Mouse (Mus musculus) embryonic facial prominence, embryonic 13.5 days (tissue): ENCODE results near the gene Rcc2. TPM values are rescaled to one million over a fixed set of nuclear protein-coding genes. Genes with fewer than 3 reads are reported as not detected.

Experiments used
- ATAC-seq: fragments of 200-750 bp; cut with Nextera tagmentation; 2 replicates; pipeline ENCODE4 v1.8.0; 2017; ENCODE audit warnings: low read depth; ENCODE audit not compliant: insufficient number of reproducible peaks, insufficient read depth, low FRiP score, low TSS enrichment
- H3K27ac ChIP-seq: fragments of 300-500 bp; sonication (generic); 2 replicates; pipeline ENCODE4 v1.5.1; 2015; ENCODE audit warnings: moderate library complexity, mild to moderate bottlenecking, inconsistent platforms
- H3K27me3 ChIP-seq: fragments of 300-500 bp; sonication (generic); 2 replicates; pipeline ENCODE4 v1.6.1; 2015; ENCODE audit warnings: mild to moderate bottlenecking, inconsistent platforms
- H3K36me3 ChIP-seq: fragments of 300-500 bp; sonication (generic); 2 replicates; pipeline ENCODE4 v1.6.1; 2015; ENCODE audit warnings: mild to moderate bottlenecking, inconsistent platforms
- H3K4me1 ChIP-seq: fragments of 300-500 bp; sonication (generic); 2 replicates; pipeline ENCODE4 v1.6.1; 2015; ENCODE audit warnings: inconsistent platforms
- H3K4me2 ChIP-seq: fragments of 300-500 bp; sonication (generic); 2 replicates; pipeline ENCODE4 v1.6.1; 2015; ENCODE audit warnings: moderate library complexity, mild to moderate bottlenecking, inconsistent platforms
- H3K4me3 ChIP-seq: fragments of 300-500 bp; sonication (generic); 2 replicates; pipeline ENCODE4 v1.5.1; 2015; ENCODE audit warnings: mild to moderate bottlenecking, inconsistent platforms
- H3K9ac ChIP-seq: fragments of 300-500 bp; sonication (generic); 2 replicates; pipeline ENCODE4 v1.6.1; 2015; ENCODE audit warnings: mild to moderate bottlenecking, inconsistent platforms
- H3K9me3 ChIP-seq: fragments of 300-500 bp; sonication (generic); 2 replicates; pipeline ENCODE4 v1.6.1; 2016; ENCODE audit warnings: inconsistent platforms
- WGBS: fragments of 180-500 bp; shearing (Covaris S2); methylation state at CpG from one replicate; pipeline ENCODE4 v1.1.7; 2015; ENCODE audit warnings: mixed read lengths; 5-methylcytosine and 5-hydroxymethylcytosine counted together
- microRNA-seq: library from miRNA; unstranded; fragments of <30 nt; microRNA quantifications from one replicate; pipeline ENCODE4, GENCODE M21; 2016
- polyA plus RNA-seq: library from polyadenylated mRNA; unstranded; fragments of >200 nt; fragmentation: Nextera tagmentation; extraction: Ambion mirVana; gene quantifications from 2 replicates; pipeline ENCODE4 v1.2.1, GENCODE M21; 2015

Rcc2 gene
- polyA plus RNA-seq, 1 experiment from 2014 or later: 43.5 TPM

DNA sequence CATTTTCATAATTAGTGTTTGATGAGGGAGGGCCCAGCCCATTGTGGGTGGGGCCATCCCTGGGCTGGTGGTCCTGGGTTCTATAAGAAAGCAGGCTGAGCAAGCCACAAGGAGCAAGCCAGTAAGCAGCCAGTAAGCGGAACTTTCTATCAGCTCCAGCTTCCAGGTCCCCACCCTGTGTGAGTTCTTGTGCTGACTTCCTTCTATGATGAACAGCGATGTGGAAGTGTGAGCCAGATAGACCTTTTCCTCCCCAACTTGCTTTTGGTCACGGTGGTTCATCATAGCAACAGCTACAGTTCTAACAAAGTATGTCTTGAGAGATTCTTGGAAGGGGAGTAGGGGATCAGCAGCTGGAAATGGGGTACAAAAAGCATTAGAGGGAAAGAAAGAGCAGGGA is 65.6 kb downstream of the Rcc2 start:
- H3K27me3 ChIP-seq: no peaks in the 10 kb centered on the region
- H3K9ac ChIP-seq: no peak overlapping the region
- H3K27ac ChIP-seq: no peak overlapping the region
- no peak overlapping the region for H3K4me3 ChIP-seq
- H3K9me3 ChIP-seq: no peaks in the 10 kb centered on the region
- 86% methylated on average over 3 of the region's 3 CpGs for WGBS
- no peaks in the 10 kb centered on the region for H3K36me3 ChIP-seq
- no peak for ATAC-seq
- peaks cover 6% of the 10 kb centered on the region; the same call in 1 of the 2 replicates for H3K4me1 ChIP-seq
- no peak overlapping the region for H3K4me2 ChIP-seq

DNA sequence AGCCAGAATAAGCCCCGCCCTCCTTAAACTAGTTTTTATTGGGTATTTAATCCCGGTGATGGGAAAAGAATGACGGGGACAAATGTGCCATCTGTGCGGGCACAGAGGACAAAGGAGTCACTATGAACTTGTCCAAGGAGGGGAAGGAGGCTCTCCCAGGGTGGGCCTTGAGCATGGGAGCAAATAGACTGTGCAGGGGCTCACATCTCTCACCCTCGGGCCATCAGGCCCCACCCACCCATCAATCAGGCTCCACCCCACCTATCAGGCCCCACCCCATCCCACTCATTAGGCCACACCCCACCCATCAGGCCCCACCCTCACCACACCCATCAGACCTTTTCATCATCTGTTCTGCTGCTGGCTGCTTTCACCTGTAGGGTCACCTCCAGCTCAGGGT is 68.6 kb downstream of the Rcc2 start:
- no peak overlapping the region for H3K9ac ChIP-seq
- no peaks in the 10 kb centered on the region for H3K27me3 ChIP-seq
- no peaks in the 10 kb centered on the region for H3K9me3 ChIP-seq
- WGBS: 84% methylated on average over 5 of the region's 5 CpGs
- no peak for ATAC-seq
- H3K36me3 ChIP-seq: no peaks in the 10 kb centered on the region
- peaks cover 6% of the 10 kb centered on the region; the same call in 1 of the 2 replicates for H3K4me1 ChIP-seq
- H3K4me2 ChIP-seq: no peak overlapping the region
- no peak overlapping the region for H3K4me3 ChIP-seq
- no peak overlapping the region for H3K27ac ChIP-seq

DNA sequence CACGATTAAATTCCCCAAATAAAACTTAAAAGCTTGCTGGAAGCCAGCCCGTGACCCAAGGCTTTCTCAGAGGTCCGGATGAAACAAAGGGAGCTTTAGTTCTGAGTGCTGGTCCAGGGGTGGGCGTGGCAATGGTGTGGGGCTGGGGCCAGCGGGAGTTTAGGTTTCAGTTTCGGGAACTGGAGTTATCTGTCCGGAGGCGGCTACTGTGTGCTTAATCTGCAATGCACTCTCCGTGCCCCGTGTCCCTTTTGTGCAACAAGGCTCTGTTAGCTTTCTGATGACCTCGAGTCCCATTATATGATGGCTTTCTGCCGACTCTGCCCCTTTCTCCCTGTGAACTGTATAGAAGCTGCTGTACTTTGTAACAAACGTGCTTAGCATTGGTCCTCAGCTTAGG is 70.1 kb downstream of the Rcc2 start:
- H3K9me3 ChIP-seq: no peaks in the 10 kb centered on the region
- 3% methylated on average over 13 of the region's 13 CpGs for WGBS
- H3K9ac ChIP-seq: peak overlapping the region; percentile 54
- H3K36me3 ChIP-seq: no peaks in the 10 kb centered on the region
- H3K4me1 ChIP-seq: peaks cover 6% of the 10 kb centered on the region; the same call in 1 of the 2 replicates
- peak overlapping the region; percentile 49 for H3K4me2 ChIP-seq
- H3K4me3 ChIP-seq: peak overlapping the region; percentile 27
- no peak overlapping the region for H3K27ac ChIP-seq
- H3K27me3 ChIP-seq: no peaks in the 10 kb centered on the region
- no peak for ATAC-seq

DNA sequence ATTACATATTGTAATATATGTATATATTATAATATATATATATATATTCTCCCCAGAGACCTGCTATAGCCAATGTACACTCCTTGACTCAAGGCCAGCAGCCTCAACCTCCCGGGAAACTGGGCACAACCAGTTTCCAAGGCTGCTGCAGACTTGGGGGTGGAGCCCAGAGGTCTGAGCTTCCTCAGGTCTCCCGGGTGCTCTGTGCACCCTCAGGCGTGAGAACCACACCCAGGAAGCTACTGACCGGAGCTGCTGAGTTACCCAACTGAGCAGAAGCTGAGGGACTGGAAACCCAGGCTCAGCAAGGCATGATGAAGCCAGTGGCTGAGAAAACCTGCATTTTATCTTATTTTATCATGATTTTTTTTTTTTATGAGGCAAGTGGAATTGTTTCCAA is 70.8 kb downstream of the Rcc2 start:
- Histone ChIP-seq H3K4me1 (peaks cover 6% of the 10 kb centered on the region; the same call in 1 of the 2 replicates), H3K27ac (no peak overlapping the region), H3K9me3 (no peaks in the 10 kb centered on the region), H3K4me2 (no peak overlapping the region), H3K9ac (no peak overlapping the region), H3K27me3 (no peaks in the 10 kb centered on the region), H3K36me3 (no peaks in the 10 kb centered on the region), H3K4me3 (no peak overlapping the region)
- WGBS: 28% methylated on average over 4 of the region's 4 CpGs
- no peak for ATAC-seq

Small RNAs within 50 kb of the gene (microRNA-seq; reads per million reads assigned to microRNA genes)
- gene Gm23045 (not detected), gene Gm25951 (not detected)

Other genes starting within 250 kb of the Rcc2 start
- gene Arhgef10l, start 34.5 kb upstream of the Rcc2 start, polyA plus RNA-seq: 11.5 and 11.6 TPM in 2 replicates
- gene Padi6, start 42.1 kb downstream of the Rcc2 start, polyA plus RNA-seq: not detected in 2 replicates
- gene Padi4, start 73.7 kb downstream of the Rcc2 start, polyA plus RNA-seq: 0.15 TPM in 1 of 2 replicates, not detected in the other
- 0.14 and 0.28 TPM in 2 replicates for gene Padi3, start 110.1 kb downstream of the Rcc2 start, polyA plus RNA-seq
- 0.07 and 0.14 TPM in 2 replicates for gene Padi1, start 145.2 kb downstream of the Rcc2 start, polyA plus RNA-seq
- 1.8 and 2.3 TPM in 2 replicates for gene Padi2, start 205.8 kb downstream of the Rcc2 start, polyA plus RNA-seq